9 mouse cellular contexts compared by ENCODE assay signal in the genomic region with DNA sequence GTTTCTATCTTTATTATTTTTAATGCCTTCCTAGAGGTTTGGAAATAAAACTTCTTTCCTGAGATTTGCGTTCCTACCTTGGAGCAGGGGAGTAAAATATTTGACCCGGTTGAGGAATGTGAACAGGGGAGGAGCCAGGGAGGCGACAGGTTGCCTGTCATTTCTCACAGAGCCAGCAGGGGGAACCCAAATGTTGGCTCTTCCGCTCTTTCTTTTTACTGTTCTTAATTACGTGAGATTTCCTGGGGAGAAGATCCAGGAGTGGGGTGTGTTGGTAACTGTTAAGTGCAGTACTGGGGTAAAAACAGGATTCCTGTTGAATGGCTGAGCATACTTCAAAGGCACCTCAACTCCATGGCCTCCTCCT. TPM values are rescaled to one million over a fixed set of nuclear protein-coding genes. Genes with fewer than 3 reads are reported as not detected.
DNase-seq lines count a peak whose midpoint lies in the region; ATAC-seq and TF ChIP-seq lines count a peak whose summit lies in the region.
"Had no signal": no experiment of that assay in that cellular context is flagged by ENCODE, and none has a peak within 500 bp of the region (broad histone marks: within the 10 kb centered on the region; RNA-seq: fewer than 3 reads in every experiment).

No protein-coding gene starts in this region.

- TF ChIP-seq POLR2A in MEL (IDR thresholded peaks at IDR 0.05; ENCODE audit: control insufficient read depth in 1 of 2, insufficient read depth in 1 of 2, low read depth in 1 of 2, low read length in 2 of 2, poor library complexity in 1 of 2) = no peak

- TF ChIP-seq RAD21 in MEL (IDR thresholded peaks at IDR 0.05; ENCODE audit: low read depth, low read length) = peak; percentile 81

- no peaks in the 10 kb centered on the region for H3K27me3 ChIP-seq in MEL (ENCODE audit: control insufficient read depth in 1 of 2, insufficient read depth in 2 of 2, low read length in 2 of 2)
- no peaks in the 10 kb centered on the region for H3K27me3 ChIP-seq in embryonic facial prominence, embryonic 14.5 days (replicated peaks; ENCODE audit: control insufficient read depth, insufficient read depth, low read length)
- no peaks in the 10 kb centered on the region for H3K27me3 ChIP-seq in kidney, postnatal 0 days (ENCODE audit: insufficient read depth, low read length)
- H3K27me3 ChIP-seq: midbrain, embryonic 12.5 days had no signal

- ATAC-seq in embryonic facial prominence, embryonic 14.5 days (ENCODE audit: low read depth) = peak; percentile 51
- 0 out of 2 replicates have a peak, but pooled peaks have one; percentile 27 for ATAC-seq in kidney, postnatal 0 days (replicated peaks; ENCODE audit: low FRiP score, low read depth)

- H3K36me3 ChIP-seq in MEL (ENCODE audit: control insufficient read depth in 1 of 2, insufficient read depth in 2 of 2, low read length in 2 of 2) = peaks cover 13 to 25% of the 10 kb centered on the region in 2 experiments
- peaks cover 59% of the 10 kb centered on the region for H3K36me3 ChIP-seq in embryonic facial prominence, embryonic 14.5 days (ENCODE audit: control insufficient read depth, insufficient read depth, low read length)
- H3K36me3 ChIP-seq in kidney, postnatal 0 days (ENCODE audit: insufficient read depth, low read length) = peaks cover 21% of the 10 kb centered on the region

- TF ChIP-seq EP300 in MEL (IDR thresholded peaks at IDR 0.05; ENCODE audit: low read depth in 1 of 2, low read length in 2 of 2) = no peak

- no peak overlapping the region for H3K27ac ChIP-seq in MEL (ENCODE audit: control insufficient read depth, low read depth, low read length)
- no peak overlapping the region; the same call in 1 of the 2 replicates for H3K27ac ChIP-seq in embryonic facial prominence, embryonic 14.5 days (replicated peaks; ENCODE audit: low read depth, low read length)
- peak overlapping the region; percentile 79 for H3K27ac ChIP-seq in kidney, postnatal 0 days
- H3K27ac ChIP-seq: midbrain, embryonic 12.5 days had no signal

- H3K4me3 ChIP-seq in MEL (ENCODE audit: control insufficient read depth in 1 of 2, insufficient read depth in 1 of 2, low read depth in 2 of 2, low read length in 2 of 2) = no peak overlapping the region
- H3K4me3 ChIP-seq in embryonic facial prominence, embryonic 14.5 days (ENCODE audit: low read depth, low read length) = no peak overlapping the region
- H3K4me3 ChIP-seq in kidney, postnatal 0 days (replicated peaks; ENCODE audit: low read depth, low read length) = no peak overlapping the region
- H3K4me3 ChIP-seq: midbrain, embryonic 12.5 days had no signal

- no peaks in the 10 kb centered on the region for H3K79me2 ChIP-seq in MEL (ENCODE audit: control insufficient read depth, insufficient read depth, low read length, poor library complexity)

- peaks cover 6 to 17% of the 10 kb centered on the region in 2 experiments; a peak in 3 of 4 replicates for H3K4me1 ChIP-seq in MEL (ENCODE audit: control insufficient read depth in 1 of 2, insufficient read depth in 2 of 2, low read length in 2 of 2)
- no peaks in the 10 kb centered on the region for H3K4me1 ChIP-seq in embryonic facial prominence, embryonic 14.5 days (ENCODE audit: control insufficient read depth, insufficient read depth, low read length)
- 0 out of 2 replicates have a peak, but pooled peaks cover 9% of the 10 kb centered on the region for H3K4me1 ChIP-seq in kidney, postnatal 0 days (replicated peaks; ENCODE audit: insufficient read depth, low read length)
- H3K4me1 ChIP-seq: midbrain, embryonic 12.5 days had no signal

- no peaks in the 10 kb centered on the region for H3K9me3 ChIP-seq in MEL (replicated peaks; ENCODE audit: insufficient read depth, low read length)
- H3K9me3 ChIP-seq in embryonic facial prominence, embryonic 14.5 days (ENCODE audit: control insufficient read depth, low read length) = no peaks in the 10 kb centered on the region
- H3K9me3 ChIP-seq in kidney, postnatal 0 days (replicated peaks; ENCODE audit: low read length) = no peaks in the 10 kb centered on the region
- H3K9me3 ChIP-seq: midbrain, embryonic 12.5 days had no signal

- no peak overlapping the region for H3K4me2 ChIP-seq in embryonic facial prominence, embryonic 14.5 days (ENCODE audit: low read depth, low read length)
- no peak overlapping the region for H3K4me2 ChIP-seq in kidney, postnatal 0 days (ENCODE audit: low read length)
- H3K4me2 ChIP-seq: midbrain, embryonic 12.5 days had no signal

- 8% methylated on average over 5 of the region's 5 CpGs for WGBS in embryonic facial prominence, embryonic 14.5 days
- WGBS in kidney, postnatal 0 days = 12% methylated on average over 5 of the region's 5 CpGs

- TF ChIP-seq CTCF in MEL (IDR thresholded peaks at IDR 0.05 in 2 of 3, conservative IDR thresholded peaks at IDR 0.05 in 1 of 3; ENCODE audit: control insufficient read depth in 1 of 3, insufficient read depth in 1 of 3, low read depth in 2 of 3, low read length in 3 of 3, poor library complexity in 1 of 3, severe bottlenecking in 1 of 3) = peak in 2 of 3 experiments; percentile 93 to 95; a peak in 4 of 6 replicates
- TF ChIP-seq CTCF in kidney, postnatal 0 days (IDR thresholded peaks at IDR 0.05; ENCODE audit: low read depth) = peak; percentile 79

- H3K9ac ChIP-seq in MEL (ENCODE audit: control insufficient read depth, low read depth, low read length, poor library complexity, severe bottlenecking) = no peak overlapping the region
- H3K9ac ChIP-seq in embryonic facial prominence, embryonic 14.5 days (ENCODE audit: low read depth, low read length) = no peak overlapping the region
- H3K9ac ChIP-seq in kidney, postnatal 0 days (ENCODE audit: low read depth, low read length) = no peak overlapping the region
- H3K9ac ChIP-seq: midbrain, embryonic 12.5 days had no signal

- DNase-seq in layer of hippocampus, adult 11-12 months (ENCODE audit: low spot score) = peak; percentile 42
- DNase-seq in layer of hippocampus, adult 9-11 months = no peak
- peak; percentile 78 for DNase-seq in MEL (ENCODE audit: low read depth, low spot score)
- peak; percentile 48 for DNase-seq in embryonic facial prominence, embryonic 14.5 days (ENCODE audit: low spot score)
- peak; percentile 85 for DNase-seq in kidney, postnatal 0 days (ENCODE audit: low spot score)
- DNase-seq in lung, postnatal 36 days = peak; percentile 75
- DNase-seq in thymus, postnatal 14 days = peak; percentile 64
- no peak for DNase-seq in adrenal gland, postnatal 4 days (ENCODE audit: low spot score in 2 of 2)

TF ChIP-seq in MEL, 35 proteins besides CTCF, POLR2A, EP300 and RAD21:
- TF ChIP-seq SMC3 (IDR thresholded peaks at IDR 0.05; ENCODE audit: low read depth, low read length) = peak; percentile 82
- TF ChIP-seq HCFC1 (IDR thresholded peaks at IDR 0.05; ENCODE audit: low read depth, low read length) = 0 out of 2 replicates have a peak, but pooled peaks have one; percentile 24
- no peak for TF ChIP-seq MAZ (IDR thresholded peaks at IDR 0.05; ENCODE audit: low read depth, low read length)
- peak; percentile 58 for TF ChIP-seq ZC3H11A (IDR thresholded peaks at IDR 0.05; ENCODE audit: low read depth, low read length)
TF ChIP-seq in MEL: peak in this region for 3.

RNA-seq across cellular contexts. Expression of a gene that starts 10.9 kb away (rescaled TPM):
- 7.7 and 7.8 TPM in 2 replicates for total RNA-seq in MEL (2012; rRNA removed)
- 10 to 100 TPM in 1 of 2 experiments, not detected in 1; 33.9 TPM for polyA plus RNA-seq in MEL (2012; ENCODE audit: insufficient read depth in 1 of 2, insufficient read length in 2 of 2, low read depth in 1 of 2, low replicate concordance in 2 of 2, missing spikeins in 1 of 2)
- polyA plus RNA-seq in embryonic facial prominence, embryonic 14.5 days (2014; fragmentation: Nextera tagmentation; extraction: Ambion mirVana) = 2.8 TPM in 2 replicates
- polyA plus RNA-seq in kidney, postnatal 0 days (2015; fragmentation: Nextera tagmentation; extraction: Ambion mirVana) = 9.9 and 10.1 TPM in 2 replicates
- total RNA-seq in adrenal gland, postnatal 4 days (2021) = 1 to 10 TPM; 1.1 to 1.3 TPM

RNA-seq across cellular contexts. Expression of a gene that starts 14.2 kb away (rescaled TPM):
- 28.5 and 32.4 TPM in 2 replicates for total RNA-seq in MEL (2012; rRNA removed)
- polyA plus RNA-seq in MEL (2012; ENCODE audit: insufficient read depth in 1 of 2, insufficient read length in 2 of 2, low read depth in 1 of 2, low replicate concordance in 2 of 2, missing spikeins in 1 of 2) = 10 to 100 TPM in 1 of 2 experiments, not detected in 1; 51.8 TPM
- 24.2 and 24.4 TPM in 2 replicates for polyA plus RNA-seq in embryonic facial prominence, embryonic 14.5 days (2014; fragmentation: Nextera tagmentation; extraction: Ambion mirVana)
- 20.1 and 20.3 TPM in 2 replicates for polyA plus RNA-seq in kidney, postnatal 0 days (2015; fragmentation: Nextera tagmentation; extraction: Ambion mirVana)
- 10 to 100 TPM; 31.6 to 32.7 TPM for total RNA-seq in adrenal gland, postnatal 4 days (2021)

RNA-seq across cellular contexts. Expression of a gene that starts 14.9 kb away (rescaled TPM):
- total RNA-seq in MEL (2012; rRNA removed) = 203 and 265 TPM in 2 replicates
- polyA plus RNA-seq in MEL (2012; ENCODE audit: insufficient read depth in 1 of 2, insufficient read length in 2 of 2, low read depth in 1 of 2, low replicate concordance in 2 of 2, missing spikeins in 1 of 2) = 100 to 1,000 TPM in 1 of 2 experiments, not detected in 1; 234 TPM
- polyA plus RNA-seq in embryonic facial prominence, embryonic 14.5 days (2014; fragmentation: Nextera tagmentation; extraction: Ambion mirVana) = 37.7 and 44.9 TPM in 2 replicates
- polyA plus RNA-seq in kidney, postnatal 0 days (2015; fragmentation: Nextera tagmentation; extraction: Ambion mirVana) = 72.6 and 73.2 TPM in 2 replicates
- 100 to 1,000 TPM; 127 to 130 TPM for total RNA-seq in adrenal gland, postnatal 4 days (2021)

RNA-seq across cellular contexts. Expression of a gene that starts 18.5 kb away (rescaled TPM):
- 240 and 307 TPM in 2 replicates for total RNA-seq in MEL (2012; rRNA removed)
- 100 to 1,000 TPM; 134 to 357 TPM for polyA plus RNA-seq in MEL (2012; ENCODE audit: insufficient read depth in 1 of 2, insufficient read length in 2 of 2, low read depth in 1 of 2, low replicate concordance in 2 of 2, missing spikeins in 1 of 2)
- 133 and 134 TPM in 2 replicates for polyA plus RNA-seq in embryonic facial prominence, embryonic 14.5 days (2014; fragmentation: Nextera tagmentation; extraction: Ambion mirVana)
- 172 and 186 TPM in 2 replicates for polyA plus RNA-seq in kidney, postnatal 0 days (2015; fragmentation: Nextera tagmentation; extraction: Ambion mirVana)
- total RNA-seq in adrenal gland, postnatal 4 days (2021) = 100 to 1,000 TPM; 145 to 147 TPM

RNA-seq across cellular contexts. Expression of a gene that starts 45.1 kb away (rescaled TPM):
- total RNA-seq in MEL (2012; rRNA removed) = 0.19 and 0.20 TPM in 2 replicates
- polyA plus RNA-seq in MEL (2012; ENCODE audit: insufficient read depth in 1 of 2, insufficient read length in 2 of 2, low read depth in 1 of 2, low replicate concordance in 2 of 2, missing spikeins in 1 of 2) = under 1 TPM in 1 of 2 experiments, not detected in 1; 0.43 TPM
- polyA plus RNA-seq in embryonic facial prominence, embryonic 14.5 days (2014; fragmentation: Nextera tagmentation; extraction: Ambion mirVana) = 6.1 and 6.9 TPM in 2 replicates
- 0.82 and 1.6 TPM in 2 replicates for polyA plus RNA-seq in kidney, postnatal 0 days (2015; fragmentation: Nextera tagmentation; extraction: Ambion mirVana)
- under 1 TPM in 1 of 2 experiments, not detected in 1; 0.90 TPM for total RNA-seq in adrenal gland, postnatal 4 days (2021)

Comparison
In these comparisons a context has a peak if more than half of its experiments do, and no peak if none do; other contexts are left out.
1. DNase-seq: peak in layer of hippocampus, adult 11-12 months (single experiment), MEL (single experiment), embryonic facial prominence, embryonic 14.5 days (single experiment), kidney, postnatal 0 days (single experiment), lung, postnatal 36 days (single experiment) and thymus, postnatal 14 days (single experiment); none in layer of hippocampus, adult 9-11 months (single experiment) and adrenal gland, postnatal 4 days (0 of 2).